Mouse (Mus musculus) G1E (cell line): Measurements from ENCODE around the gene Atg7.

Experiments used
- CTCF ChIP-seq: IDR thresholded peaks from 2 replicates; pipeline ENCODE4 v1.5.1; 2012; ENCODE audit warnings: low read depth, low read length, inconsistent platforms, mixed read lengths
- GATA1 ChIP-seq: IDR thresholded peaks from 2 replicates; pipeline ENCODE4 v1.6.1; 2012; ENCODE audit warnings: borderline replicate concordance, low read length, inconsistent platforms, mixed read lengths
- TAL1 ChIP-seq: conservative IDR thresholded peaks from 2 replicates; pipeline ENCODE4 v1.6.1; 2012; ENCODE audit warnings: low read depth, low read length, inconsistent platforms, mixed read lengths

GRCm38 (mm10) chr6:114901321-114901824, 258.5 kb downstream of the Atg7 start:
- TF ChIP-seq CTCF (no peak), TAL1 (no peak), GATA1 (no peak)
